Mouse (Mus musculus) cerebellum, postnatal 4 days (tissue): Measurements from ENCODE around the gene Micall2.
"Not testable (repeated sequence)": the region's sequence is repeated elsewhere in the genome, so short reads cannot be mapped to it uniquely, and the experiment has no call there.

ENCODE experiments used
- DNase-seq, 2 experiments: peaks; one replicate each; pipeline ENCODE4 v3.0.0; 2022; ENCODE audit warnings: low spot score in 2 of 2, mixed read lengths in 1 of 2

The Micall2 gene

DNA sequence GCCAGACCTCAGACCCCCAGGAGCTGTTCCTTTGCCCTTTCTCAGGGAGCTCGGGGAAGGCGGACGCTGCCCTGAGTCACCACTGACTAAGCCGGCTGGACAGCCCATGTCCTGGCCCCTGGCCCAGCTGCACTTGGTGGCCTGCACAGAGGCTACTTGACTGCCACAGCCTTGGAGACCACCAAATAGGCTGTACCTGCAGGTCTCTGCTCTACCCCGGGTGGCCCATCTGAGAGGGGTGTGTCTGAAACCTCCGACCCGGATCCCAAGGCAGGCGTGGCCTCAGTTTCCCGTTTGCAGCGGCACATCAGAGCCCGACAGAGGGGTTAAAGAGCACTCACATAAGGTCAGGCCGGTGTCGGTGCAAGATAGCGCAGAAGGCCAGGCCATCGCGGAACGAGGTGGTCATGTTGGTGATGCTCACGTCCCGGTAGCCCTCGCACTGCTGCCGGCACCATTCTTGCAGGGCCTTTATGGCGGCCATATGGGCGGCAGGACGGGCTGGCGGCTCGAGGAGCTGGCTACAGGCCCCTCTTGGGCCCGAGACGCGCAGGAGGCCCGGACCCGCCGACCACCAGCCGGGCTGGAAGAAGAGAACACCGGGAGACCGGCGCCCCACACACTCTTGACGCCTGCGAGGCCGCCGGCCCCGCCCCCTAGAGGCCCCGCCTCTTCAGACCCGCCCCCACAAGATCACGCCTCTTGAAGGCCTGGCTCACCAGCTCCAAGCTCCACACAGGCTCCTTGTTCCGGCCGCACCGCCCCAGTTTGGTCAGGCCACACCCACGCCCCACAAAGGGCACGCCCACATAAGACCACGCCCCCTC lies at the start of gene Micall2:
TSS of gene Micall2 (minus strand) at position 660 of the 827 bp plus-strand sequence.
- DNase-seq = peak; percentile 67 to 86

DNA sequence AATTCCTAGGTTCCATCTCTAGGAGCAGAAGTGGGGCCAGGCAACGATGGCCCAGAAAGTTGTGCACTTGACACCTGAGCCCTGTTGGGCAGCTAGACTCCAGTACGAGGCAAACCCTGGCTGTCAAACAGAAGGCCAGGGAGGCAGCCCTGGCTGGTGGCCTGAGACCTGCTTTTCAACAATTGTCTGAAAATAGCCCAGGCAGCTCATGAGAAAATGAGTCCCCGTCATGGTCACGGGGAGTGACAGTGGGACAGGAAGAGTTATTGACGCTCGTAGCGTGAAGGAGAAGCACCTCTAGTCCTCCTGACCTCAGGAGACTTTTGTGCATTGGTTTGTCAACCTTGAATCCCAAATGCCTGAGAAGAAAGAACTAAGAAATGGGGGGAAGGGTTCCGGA lies 45.3 kb upstream of the Micall2 start:
- no peak for DNase-seq

DNA sequence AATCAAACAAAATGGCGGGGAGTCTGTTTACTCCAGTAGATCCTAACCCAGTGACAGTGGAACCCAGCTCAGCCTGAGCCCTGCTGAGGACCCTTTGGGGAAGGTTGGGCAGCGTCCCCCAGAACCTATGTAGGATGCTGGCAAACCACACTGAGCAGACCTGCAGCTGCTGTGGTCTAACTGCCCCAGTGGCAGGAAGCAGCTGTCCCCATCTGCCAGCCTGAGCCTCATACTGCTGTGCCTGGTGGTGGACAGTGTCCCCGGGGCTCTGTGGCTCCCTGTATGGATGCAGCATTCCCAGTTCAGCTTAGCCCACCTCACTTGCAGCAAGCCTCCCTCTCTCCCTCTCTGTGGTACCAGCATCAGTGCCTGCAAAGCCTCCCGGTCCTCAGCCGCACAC lies 40.8 kb upstream of the Micall2 start:
- DNase-seq = no peak

DNA sequence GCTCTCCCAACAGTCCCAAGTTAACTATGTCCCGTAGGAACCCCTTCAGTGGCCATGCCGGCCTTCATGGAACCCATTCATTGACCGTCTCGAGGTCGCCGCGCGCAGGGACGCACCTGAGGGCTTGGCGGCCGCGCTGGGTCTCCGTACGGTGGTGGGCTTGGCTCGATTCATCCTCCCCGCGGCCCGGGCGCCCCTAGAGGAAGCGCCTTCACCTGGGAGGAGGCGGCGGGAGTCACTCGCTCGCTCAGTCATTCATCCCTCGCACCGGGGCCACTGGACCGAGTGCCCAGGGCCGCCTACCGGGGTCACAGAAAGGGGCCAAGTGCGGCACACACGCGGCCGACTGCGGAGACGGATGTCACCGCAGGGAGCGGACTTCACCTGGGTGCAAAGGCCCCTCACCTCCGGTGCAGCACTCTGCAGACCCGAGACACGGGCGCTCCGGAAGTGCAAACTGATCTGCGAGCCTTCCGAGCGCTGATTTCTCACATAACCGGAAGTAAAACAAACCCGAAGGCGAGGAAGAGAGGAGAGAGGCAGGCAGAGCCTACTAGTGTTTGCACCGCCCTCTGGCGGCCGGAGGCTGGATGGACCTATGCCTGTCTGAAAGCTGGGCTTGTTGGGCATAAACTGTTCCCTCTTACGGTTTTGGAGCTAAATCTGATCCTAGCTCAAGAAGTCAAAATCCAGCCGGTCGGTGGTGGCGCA lies 39.2 kb upstream of the Micall2 start, which contains the start of gene Ints1:
TSS of gene Ints1 (minus strand) at position 459 of the 711 bp plus-strand sequence.
- DNase-seq = peak; percentile 95 to 97

DNA sequence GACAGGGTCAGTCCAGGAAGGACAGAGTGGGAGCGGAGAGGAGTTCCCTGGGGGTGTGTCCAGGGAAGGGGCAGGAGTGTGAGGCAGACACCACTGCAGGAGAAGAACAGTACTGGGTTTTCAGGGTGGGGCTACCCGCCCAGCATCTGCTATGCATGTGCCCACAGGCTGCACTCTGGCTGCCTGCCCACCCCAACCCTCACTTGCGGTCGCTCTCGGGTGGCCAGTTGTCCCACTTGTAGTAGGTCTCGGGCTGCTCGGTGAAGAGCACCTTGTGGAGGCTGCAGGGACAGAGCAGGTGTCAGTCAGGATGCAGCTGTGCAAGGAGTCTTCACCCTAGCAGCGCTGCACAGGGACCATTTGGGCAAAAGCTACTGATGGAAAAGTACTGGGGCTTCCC lies 32.1 kb upstream of the Micall2 start:
- no peak for DNase-seq

DNA sequence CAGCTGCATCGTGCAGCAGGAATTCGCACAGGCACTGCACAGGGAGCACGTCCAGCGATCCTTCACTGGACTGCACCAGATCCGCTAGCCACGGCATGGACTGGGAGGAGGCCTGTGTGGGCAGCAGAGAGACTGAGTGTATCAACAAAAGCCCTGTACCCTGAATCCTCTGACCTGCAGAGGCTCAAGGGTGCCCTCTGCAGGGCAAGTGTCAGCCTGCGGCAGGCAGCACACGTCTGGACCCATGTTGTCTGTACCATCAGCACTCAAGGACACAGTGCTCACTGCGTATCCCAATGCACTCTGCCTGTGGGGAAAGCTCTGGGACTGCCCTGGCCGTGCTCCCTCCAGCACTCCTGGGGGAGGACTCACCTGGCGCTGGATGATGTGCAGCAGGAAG lies 28.2 kb upstream of the Micall2 start:
- no peak for DNase-seq

DNA sequence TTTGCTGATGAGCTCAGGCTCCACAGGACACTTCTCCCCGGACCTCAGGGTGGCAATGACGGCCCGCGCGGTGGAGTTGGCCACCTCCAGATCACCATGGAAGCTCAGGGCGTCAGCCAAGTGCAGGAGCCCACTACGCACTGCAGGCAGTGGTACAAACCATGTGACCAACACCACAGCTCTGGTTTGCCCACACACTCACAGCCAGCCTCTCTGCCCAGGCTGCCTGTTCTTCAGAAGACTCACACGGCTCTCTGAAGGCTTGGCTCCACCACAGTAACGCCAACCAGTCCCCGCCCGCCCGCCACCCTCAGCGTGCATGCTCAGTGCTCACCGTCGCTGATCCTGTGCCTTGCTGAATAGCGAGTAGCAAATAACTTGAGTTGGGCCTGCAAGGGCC lies 22.0 kb upstream of the Micall2 start:
- no peak for DNase-seq

DNA sequence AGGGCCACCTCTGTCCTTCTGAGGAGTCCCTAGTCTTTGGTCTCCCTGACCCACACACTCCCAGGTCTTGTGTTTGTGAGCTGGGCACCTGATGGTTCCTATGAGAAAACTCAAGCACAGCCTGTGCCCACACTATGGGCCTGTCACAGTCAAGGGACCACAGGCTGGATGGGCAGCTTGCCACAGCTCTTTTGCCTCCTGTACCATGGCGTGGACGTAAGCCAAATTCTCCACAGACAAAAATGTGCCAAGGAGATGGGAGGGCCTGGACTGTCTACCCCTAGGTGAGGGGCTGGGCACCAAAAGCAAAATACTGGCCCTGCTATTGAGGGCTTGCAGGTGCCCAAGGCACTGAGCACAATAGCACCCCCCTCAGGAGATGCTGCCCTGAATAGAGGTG lies 20.4 kb upstream of the Micall2 start:
- no peak for DNase-seq

DNA sequence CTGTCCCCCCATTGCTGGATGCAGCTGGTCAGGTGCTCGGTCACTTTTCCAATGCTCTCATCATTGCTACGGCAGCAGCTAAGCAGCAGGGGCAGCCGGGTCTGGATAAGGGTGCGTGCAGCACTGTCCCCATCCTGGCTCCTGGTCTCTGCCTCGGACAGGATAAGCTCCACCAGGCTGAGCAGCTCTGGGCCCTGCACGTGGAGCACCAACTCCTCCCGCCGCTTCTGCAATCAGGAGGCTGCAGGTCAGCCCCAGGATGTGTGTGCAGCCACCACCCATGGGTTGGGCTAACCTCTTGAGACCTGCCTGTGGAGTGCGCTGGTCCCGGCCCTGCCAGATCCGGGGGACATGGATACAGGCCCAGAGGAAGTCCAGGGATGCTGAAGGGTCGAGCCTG lies 20.0 kb upstream of the Micall2 start:
- no peak for DNase-seq

DNA sequence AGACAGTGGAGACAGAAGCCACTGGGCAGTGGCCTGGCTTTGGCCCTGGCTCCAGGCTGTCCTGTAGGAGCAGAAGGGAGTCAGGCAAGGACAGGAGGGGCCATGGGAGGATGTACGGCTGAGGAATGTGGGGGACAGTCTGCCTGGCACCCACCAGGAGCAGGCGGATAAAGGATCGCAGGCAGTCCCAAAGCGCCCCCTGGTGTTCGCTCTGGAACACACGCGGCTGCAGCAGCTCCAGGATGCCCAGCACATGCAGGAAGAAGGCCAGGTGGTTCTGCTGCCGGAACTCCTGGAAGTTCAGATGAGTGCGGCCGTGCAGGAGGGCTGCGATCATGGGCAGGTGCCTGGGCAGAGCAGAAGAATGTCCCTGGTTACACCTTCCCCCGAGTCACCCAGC lies 18.6 kb upstream of the Micall2 start:
- peak; percentile 57 to 71 for DNase-seq

DNA sequence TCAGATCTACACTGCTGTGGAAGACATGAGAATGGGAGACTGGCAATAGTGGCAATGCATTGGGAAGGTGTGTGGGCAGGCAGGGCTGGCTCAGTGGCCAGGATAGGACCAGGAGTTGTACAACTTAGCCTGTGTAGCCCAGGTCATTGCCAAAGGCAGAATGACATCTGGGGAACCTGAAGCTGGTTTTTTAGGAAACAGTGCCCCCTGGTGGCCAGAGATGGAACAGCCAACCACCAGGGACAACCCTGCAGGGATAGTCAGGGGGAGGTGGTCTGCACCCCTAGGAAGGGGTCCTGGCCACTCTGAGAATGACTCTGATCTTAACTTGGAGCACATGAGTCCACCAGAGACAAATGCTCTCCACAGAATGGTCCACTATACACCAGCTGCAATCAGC lies 14.4 kb upstream of the Micall2 start:
- peak; percentile 69 to 84 for DNase-seq

DNA sequence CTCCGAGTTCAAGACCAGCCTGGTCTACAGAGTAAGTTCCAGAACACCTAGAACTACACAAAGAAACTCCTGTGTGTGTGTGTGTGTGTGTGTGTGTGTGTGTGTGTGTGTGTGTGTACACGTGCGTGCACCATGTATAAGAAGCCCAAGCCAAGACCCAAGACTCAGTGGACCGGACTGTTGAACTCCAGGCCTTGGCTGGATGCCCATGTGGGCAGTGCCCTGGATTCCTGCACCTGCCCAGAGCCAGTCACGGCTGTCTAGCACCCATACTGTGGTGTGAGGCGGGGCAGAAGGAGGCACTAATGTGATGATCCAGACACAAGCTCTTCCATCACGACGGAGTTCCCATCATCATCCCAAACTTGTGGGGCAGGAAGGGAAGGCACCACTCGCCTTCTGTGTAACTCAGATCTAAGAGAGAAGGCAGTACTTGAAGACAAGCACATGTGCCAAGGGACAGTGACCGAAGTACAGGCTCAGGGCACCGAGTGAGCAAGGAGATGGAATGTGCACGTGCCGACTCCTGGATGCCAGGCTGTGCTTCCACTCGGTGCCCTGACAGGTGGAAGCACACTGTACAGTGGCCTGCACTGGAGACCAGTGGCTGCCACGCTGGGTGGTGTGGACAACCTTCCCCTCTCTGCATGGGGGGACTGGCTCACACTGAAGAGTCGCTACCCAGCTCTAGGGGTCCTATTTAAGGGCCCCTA lies 13.4 kb upstream of the Micall2 start:
- DNase-seq = no peak

DNA sequence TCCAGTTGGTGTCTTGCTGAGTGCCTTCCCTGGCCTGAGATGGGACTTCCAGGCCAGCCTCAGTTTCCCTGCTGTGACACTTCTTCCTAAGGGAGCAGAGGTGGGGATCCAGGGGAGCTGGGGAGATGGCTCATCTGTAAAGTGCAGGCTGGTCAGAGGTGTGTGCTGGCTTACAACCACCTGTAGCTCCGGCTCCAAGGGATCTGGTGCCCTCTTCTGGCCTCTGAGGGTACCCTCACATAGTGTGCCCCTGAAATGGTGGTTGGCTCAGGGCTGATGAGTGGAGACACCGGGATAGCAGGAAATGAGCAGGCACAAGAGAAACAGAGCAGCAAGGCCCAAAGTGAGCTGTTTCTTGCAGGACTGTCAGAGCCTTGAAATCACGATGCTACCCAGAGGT lies 9.6 kb upstream of the Micall2 start:
- peak in 1 of 2 experiments; percentile 62 for DNase-seq

DNA sequence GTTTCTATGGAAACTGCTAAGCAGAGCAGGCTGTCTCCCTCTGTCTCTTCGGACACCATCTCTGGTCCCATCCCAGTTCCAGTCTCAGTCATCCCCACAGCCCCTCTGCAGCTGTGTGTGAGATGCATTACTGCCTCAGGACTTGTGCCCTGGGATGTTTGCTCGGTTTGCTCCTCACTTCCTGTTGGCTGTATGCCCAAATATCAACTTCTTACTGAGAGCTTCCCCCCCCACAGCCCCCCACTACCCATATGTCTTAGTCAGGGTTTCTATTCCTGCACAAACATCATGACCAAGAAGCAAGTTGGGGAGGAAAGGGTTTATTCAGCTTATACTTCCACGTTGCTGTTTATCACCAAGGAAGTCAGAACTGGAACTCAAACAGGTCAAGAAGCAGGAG lies 6.5 kb upstream of the Micall2 start:
- not testable (repeated sequence) for DNase-seq

DNA sequence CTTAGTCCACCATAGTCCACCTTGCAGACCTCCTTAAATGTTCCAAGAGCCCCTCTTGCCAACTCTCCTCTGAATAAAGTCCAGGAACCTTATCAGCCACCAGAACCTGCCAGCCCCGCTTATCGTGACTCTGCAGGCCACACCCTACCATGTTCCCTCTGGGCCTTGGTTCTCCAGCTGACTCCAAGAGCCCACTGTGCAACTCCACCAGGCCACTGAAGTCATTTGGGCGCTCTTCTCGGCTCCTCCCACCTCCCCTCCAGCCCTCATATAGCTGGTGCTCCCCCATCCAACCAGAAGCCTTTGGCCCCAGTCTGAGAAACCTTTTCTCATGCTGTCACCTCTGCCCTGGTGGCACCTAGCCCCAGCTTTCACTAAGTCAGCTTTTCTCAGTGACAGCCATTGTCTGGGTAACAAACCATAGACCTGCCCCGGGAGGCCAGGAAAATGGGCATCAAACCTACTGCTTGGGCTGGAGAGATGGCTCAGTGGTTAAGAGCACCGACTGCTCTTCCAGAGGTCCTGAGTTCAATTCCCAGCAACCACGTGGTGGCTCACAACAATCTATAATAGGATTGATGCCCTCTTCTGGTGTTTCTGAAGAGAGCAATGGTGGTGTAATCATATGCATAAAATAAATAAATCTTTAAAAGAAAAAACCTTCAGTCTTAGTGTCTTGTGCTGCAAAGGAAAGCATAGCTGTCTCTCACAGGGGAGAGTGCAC lies 2.6 kb upstream of the Micall2 start:
- DNase-seq = no peak

DNA sequence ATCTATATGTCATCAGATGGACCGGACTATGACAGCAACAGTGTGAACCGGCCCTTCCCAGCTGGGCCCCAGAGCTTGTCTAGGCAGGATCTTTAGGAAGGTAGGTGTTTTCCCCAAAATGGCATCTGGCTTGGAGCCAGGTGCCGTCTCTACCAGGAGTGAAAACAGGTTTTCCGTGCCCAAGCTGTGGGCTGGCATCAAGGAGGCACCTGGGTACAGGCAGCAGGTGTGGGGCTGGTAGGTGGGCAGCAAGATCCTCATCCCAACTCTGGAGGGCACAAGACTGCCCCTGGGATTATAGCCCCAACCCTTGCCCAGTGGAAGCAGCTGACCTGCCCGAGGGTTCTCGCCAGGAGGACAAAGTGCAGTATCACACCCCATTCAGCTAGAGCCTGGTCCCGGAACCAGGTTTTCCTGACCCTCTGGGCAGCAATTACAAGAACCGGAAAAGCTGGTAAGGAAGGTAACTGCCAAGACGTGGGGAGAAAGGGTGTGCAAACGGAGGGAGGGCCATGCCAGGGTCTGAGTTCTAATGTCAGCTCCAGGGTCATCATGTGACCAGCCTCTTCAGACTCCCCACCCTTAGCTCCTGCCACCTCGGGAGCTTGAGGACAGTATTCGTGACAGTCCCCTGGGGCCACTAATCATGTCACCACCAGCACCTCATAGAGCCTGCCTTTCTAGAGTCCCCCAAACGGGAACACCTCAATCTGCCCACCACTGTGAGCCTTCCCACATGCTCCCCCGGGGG lies 1.9 kb upstream of the Micall2 start:
- DNase-seq = no peak

DNA sequence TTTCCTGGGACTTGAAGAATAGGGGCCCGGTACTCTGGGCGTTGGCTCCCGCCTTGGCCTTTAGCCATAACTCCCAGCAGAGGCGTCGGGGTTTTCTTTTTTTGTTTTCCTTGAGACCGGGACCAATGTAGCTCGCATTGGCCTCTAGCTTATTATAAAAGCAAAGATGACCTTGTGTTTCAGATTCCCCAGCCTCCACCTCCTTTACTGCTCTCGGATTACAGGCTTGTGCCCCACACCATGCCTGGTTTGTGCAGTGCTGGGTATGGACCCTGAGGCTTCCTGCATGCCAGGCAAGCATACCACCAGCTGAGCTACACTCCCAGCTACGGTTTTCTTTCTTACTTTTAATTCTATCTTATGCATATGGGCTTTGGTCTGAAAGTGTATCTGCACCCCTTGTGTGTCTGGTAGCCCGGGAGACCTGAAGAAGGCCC lies 386 bp upstream of the Micall2 start:
- DNase-seq = no peak

DNA sequence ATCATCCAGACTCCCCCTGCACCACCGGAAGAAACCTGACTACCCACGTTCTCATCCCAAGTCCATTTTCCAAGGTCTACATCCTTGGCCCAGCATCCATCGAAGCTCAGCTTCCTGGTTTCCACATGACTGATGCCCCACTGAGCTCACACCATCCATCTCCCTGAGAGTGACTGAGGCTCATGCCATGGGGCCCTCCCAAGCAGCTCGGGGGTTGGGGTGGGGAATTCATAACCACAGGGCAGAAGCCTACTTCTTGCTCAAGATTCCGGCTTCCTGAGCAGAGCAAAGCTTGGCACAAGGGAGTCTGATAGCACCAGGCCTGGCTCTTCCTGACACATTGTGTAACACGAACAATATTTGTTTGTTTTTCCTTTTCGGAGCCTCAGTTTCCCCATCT lies 1.4 kb downstream of the Micall2 start:
- no peak for DNase-seq

DNA sequence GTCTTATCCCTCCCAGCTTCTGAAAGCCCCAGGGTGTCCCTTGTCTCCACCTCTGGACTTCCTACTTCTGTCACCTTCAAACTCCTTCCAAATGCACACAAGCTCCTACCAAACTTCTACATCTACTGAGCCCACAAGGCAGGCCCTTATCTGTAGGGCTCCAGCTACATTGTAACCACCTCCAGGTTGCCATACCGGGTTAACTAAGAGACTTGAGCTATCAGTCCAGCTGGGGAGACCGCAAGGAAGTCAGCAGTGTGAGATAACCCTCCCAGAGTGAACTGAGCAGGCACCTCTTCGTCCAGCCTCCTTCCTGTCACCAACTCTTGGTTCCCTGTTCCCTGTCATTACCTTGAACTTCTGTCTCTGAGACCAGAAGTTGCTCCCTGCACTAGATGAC lies 2.1 kb downstream of the Micall2 start:
- no peak for DNase-seq

DNA sequence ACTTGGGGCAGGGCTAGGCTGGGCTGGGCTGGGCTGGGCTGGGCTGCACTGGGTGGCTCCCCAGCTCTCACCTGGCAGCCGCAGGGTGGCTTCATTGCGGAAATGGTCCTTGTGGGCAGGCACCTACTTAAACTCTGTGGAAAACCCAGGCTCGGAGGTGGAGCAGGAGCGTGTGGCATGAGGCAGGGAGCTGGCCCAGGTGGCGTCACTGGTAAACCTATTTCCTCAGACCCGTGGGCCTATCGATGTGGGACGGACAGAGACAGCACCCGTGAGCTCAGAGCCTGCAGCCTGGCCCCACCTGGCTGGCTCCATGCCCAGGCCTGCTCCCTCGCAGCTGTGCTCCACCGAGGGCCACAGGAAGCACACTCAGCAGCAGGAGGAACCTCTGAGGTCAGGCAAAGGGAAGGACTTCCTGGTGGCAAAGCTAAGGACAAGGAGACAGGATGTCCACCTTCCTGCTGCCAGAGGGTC lies 3.5 kb downstream of the Micall2 start:
- no peak for DNase-seq
